Mouse (Mus musculus) MEL (cell line): ENCODE measurements around the gene Sema6d. TPM values are rescaled to one million over a fixed set of nuclear protein-coding genes. Genes with fewer than 3 reads are reported as not detected.

Experiments used
- DNase-seq: peaks from one replicate; pipeline ENCODE4 v3.0.0; 2011; ENCODE audit warnings: low read depth, low spot score
- H3K27ac ChIP-seq: 2 replicates; pipeline ENCODE4 v1.5.1; 2012; ENCODE audit warnings: low read depth, mild to moderate bottlenecking, control low read depth, low read length, moderate library complexity; ENCODE audit not compliant: control insufficient read depth
- H3K27me3 ChIP-seq, 2 experiments: fragments of 150-350 bp in 1 of 2; sonication (generic) in 1 of 2; 2 replicates each; pipeline ENCODE4 v1.6.1; 2012; ENCODE audit warnings: low read length in 2 of 2, mild to moderate bottlenecking in 2 of 2, improper control_type of control experiment in 1 of 2, moderate library complexity in 1 of 2; ENCODE audit not compliant: insufficient read depth in 2 of 2, control insufficient read depth in 1 of 2
- H3K36me3 ChIP-seq, 2 experiments: 2 replicates each; pipeline ENCODE4 v1.6.1; 2012 to 2014; ENCODE audit warnings: low read length in 2 of 2, improper control_type of control experiment in 1 of 2, inconsistent platforms in 1 of 2, mild to moderate bottlenecking in 1 of 2; ENCODE audit not compliant: insufficient read depth in 2 of 2, control insufficient read depth in 1 of 2
- H3K4me1 ChIP-seq, 2 experiments: fragments of 150-350 bp in 1 of 2; sonication (generic) in 1 of 2; 2 replicates each; pipeline ENCODE4 v1.6.1; 2012; ENCODE audit warnings: low read length in 2 of 2, improper control_type of control experiment in 1 of 2, mild to moderate bottlenecking in 1 of 2; ENCODE audit not compliant: insufficient read depth in 2 of 2, control insufficient read depth in 1 of 2
- H3K4me3 ChIP-seq, 2 experiments: fragments of 150-350 bp in 1 of 2; sonication (generic) in 1 of 2; 2 replicates each; pipeline ENCODE4 v1.5.1; 2012; ENCODE audit warnings: low read depth in 2 of 2, low read length in 2 of 2, mild to moderate bottlenecking in 2 of 2, moderate library complexity in 2 of 2, control low read depth in 1 of 2, improper control_type of control experiment in 1 of 2; ENCODE audit not compliant: control insufficient read depth in 1 of 2, insufficient read depth in 1 of 2
- H3K79me2 ChIP-seq: 2 replicates; pipeline ENCODE4 v1.6.1; 2012; ENCODE audit warnings: mild to moderate bottlenecking, low read length, moderate library complexity; ENCODE audit not compliant: control insufficient read depth, poor library complexity, insufficient read depth
- H3K9ac ChIP-seq: 2 replicates; pipeline ENCODE4 v1.6.1; 2012; ENCODE audit warnings: low read depth, mild to moderate bottlenecking, control low read depth, low read length, moderate library complexity; ENCODE audit not compliant: control insufficient read depth, poor library complexity, severe bottlenecking
- H3K9me3 ChIP-seq: fragments of 150-350 bp; sonication (generic); replicated peaks from 2 replicates; pipeline ENCODE4 v1.6.1; 2012; ENCODE audit warnings: mild to moderate bottlenecking, low read length, improper control_type of control experiment, moderate library complexity; ENCODE audit not compliant: insufficient read depth
- CHD1 ChIP-seq: IDR thresholded peaks from 2 replicates; pipeline ENCODE4 v1.6.1; 2012; ENCODE audit warnings: low read depth, mild to moderate bottlenecking, inconsistent platforms, low read length, improper control_type of control experiment
- CHD2 ChIP-seq: IDR thresholded peaks from 2 replicates; pipeline ENCODE4 v1.6.1; 2011; ENCODE audit warnings: low read length, improper control_type of control experiment
- ETS1 ChIP-seq: IDR thresholded peaks from 2 replicates; pipeline ENCODE4 v1.6.1; 2012; ENCODE audit warnings: low read depth, mild to moderate bottlenecking, inconsistent platforms, low read length, improper control_type of control experiment, moderate library complexity
- GATA1 ChIP-seq: IDR thresholded peaks from 2 replicates; pipeline ENCODE4 v1.6.1; 2011; ENCODE audit warnings: low read depth, low read length, improper control_type of control experiment
- MAFK ChIP-seq: IDR thresholded peaks from 2 replicates; pipeline ENCODE4 v1.6.1; 2011; ENCODE audit warnings: low read depth, mild to moderate bottlenecking, low read length, improper control_type of control experiment, borderline replicate concordance
- NELFE ChIP-seq: IDR thresholded peaks from 2 replicates; pipeline ENCODE4 v1.6.1; 2011; ENCODE audit warnings: low read depth, low read length, improper control_type of control experiment
- NRF1 ChIP-seq: IDR thresholded peaks from 2 replicates; pipeline ENCODE4 v1.6.1; 2014; ENCODE audit warnings: low read depth, mild to moderate bottlenecking, inconsistent platforms, low read length, improper control_type of control experiment, moderate library complexity; ENCODE audit not compliant: poor library complexity, insufficient read depth, severe bottlenecking
- POLR2AphosphoS5 ChIP-seq: IDR thresholded peaks from 2 replicates; pipeline ENCODE4 v1.6.1; 2012; ENCODE audit warnings: low read depth, borderline replicate concordance, mild to moderate bottlenecking, inconsistent platforms, low read length, moderate library complexity, mixed read lengths
- RCOR1 ChIP-seq: IDR thresholded peaks from 2 replicates; pipeline ENCODE4 v1.6.1; 2012; ENCODE audit warnings: low read depth, mild to moderate bottlenecking, inconsistent platforms, low read length, improper control_type of control experiment
- SIN3A ChIP-seq: IDR thresholded peaks from 2 replicates; pipeline ENCODE4 v1.6.1; 2012; ENCODE audit warnings: low read length, improper control_type of control experiment, inconsistent platforms
- SMC3 ChIP-seq: IDR thresholded peaks from 2 replicates; pipeline ENCODE4 v1.6.1; 2011; ENCODE audit warnings: low read depth, low read length, improper control_type of control experiment
- TAL1 ChIP-seq: IDR thresholded peaks from 2 replicates; pipeline ENCODE4 v1.6.1; 2012; ENCODE audit warnings: mild to moderate bottlenecking, inconsistent platforms, low read length, moderate library complexity, mixed read lengths
- TBP ChIP-seq: IDR thresholded peaks from 2 replicates; pipeline ENCODE4 v1.8.0; 2011; ENCODE audit warnings: low read depth, low read length, improper control_type of control experiment
- USF1 ChIP-seq: IDR thresholded peaks from 2 replicates; pipeline ENCODE4 v1.6.1; 2014; ENCODE audit warnings: low read depth, mild to moderate bottlenecking, inconsistent platforms, low read length, improper control_type of control experiment, moderate library complexity
- ZC3H11A ChIP-seq: IDR thresholded peaks from 2 replicates; pipeline ENCODE4 v1.6.1; 2012; ENCODE audit warnings: low read depth, mild to moderate bottlenecking, inconsistent platforms, low read length, improper control_type of control experiment
- ZKSCAN1 ChIP-seq: IDR thresholded peaks from 2 replicates; pipeline ENCODE4 v1.6.1; 2012; ENCODE audit warnings: low read depth, mild to moderate bottlenecking, inconsistent platforms, low read length, improper control_type of control experiment, moderate library complexity
- ZMIZ1 ChIP-seq: IDR thresholded peaks from 2 replicates; pipeline ENCODE4 v1.6.1; 2012; ENCODE audit warnings: low read depth, mild to moderate bottlenecking, inconsistent platforms, low read length, improper control_type of control experiment, moderate library complexity
- polyA plus RNA-seq, 2 experiments: library from polyadenylated mRNA; stranded (reverse) in 1 of 2; unstranded in 1 of 2; fragments of >175 nt in 1 of 2; fragments of >200 nt in 1 of 2; gene quantifications; 2 replicates each; pipeline versions ENCODE4 v1.2.1 to v1.2.4; 2012; ENCODE audit warnings: low replicate concordance in 2 of 2, low read depth in 1 of 2; ENCODE audit not compliant: insufficient read length in 2 of 2, insufficient read depth in 1 of 2, missing spikeins in 1 of 2
- total RNA-seq: library from RNA; depleted of rRNA; stranded (reverse); fragments of 300-350 nt; gene quantifications from 2 replicates; pipeline ENCODE4 v1.2.3, GENCODE M21; 2012; rRNA removed

Sema6d gene
- total RNA-seq (not detected in 2 replicates), polyA plus RNA-seq (not detected)

- Histone ChIP-seq H3K79me2 (no peaks in the 10 kb centered on the region), H3K4me3 (no peak within 1 kb of the TSS), H3K9me3 (no peaks in the 10 kb centered on the region; the same call in 1 of the 2 replicates), H3K4me1 (no peaks in the 10 kb centered on the region), H3K27ac (no peak within 1 kb of the TSS), H3K9ac (no peak within 1 kb of the TSS), H3K27me3 (no peaks in the 10 kb centered on the region), H3K36me3 (no peaks in the 10 kb centered on the region)
- TF ChIP-seq ETS1: no peak
- no peak for TF ChIP-seq USF1
- no peak for TF ChIP-seq NRF1
- no peak for TF ChIP-seq CHD2
- TF ChIP-seq TAL1: no peak
- TF ChIP-seq ZKSCAN1: no peak
- TF ChIP-seq POLR2AphosphoS5: no peak
- no peak for TF ChIP-seq ZC3H11A
- no peak for TF ChIP-seq RCOR1
- no peak for TF ChIP-seq SMC3
- TF ChIP-seq MAFK: no peak
- DNase-seq: no peak
Observed at GRCm38 (mm10) chr2:124089813-124090230, at the start of gene Sema6d. Gene Sema6d, plus strand, starts transcription at chr2:124089969.

DNA sequence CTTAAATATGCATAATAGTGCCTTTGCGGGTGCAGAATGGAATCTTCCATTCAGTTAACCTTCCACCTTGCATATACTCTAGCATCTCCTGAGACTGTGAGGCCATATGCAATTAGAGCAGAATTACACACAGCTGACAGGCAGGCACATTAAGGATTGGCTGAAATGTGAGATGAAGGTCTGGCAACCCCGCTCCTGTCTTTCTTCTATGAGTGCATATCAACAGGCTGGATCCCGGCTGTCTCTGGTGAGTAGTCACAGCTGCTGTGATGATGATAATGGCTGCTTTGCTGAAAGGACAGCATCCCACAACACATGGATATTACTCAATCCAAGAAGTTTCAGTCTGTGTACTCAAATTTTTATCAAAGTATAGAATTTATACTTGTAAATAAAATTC, 29.9 kb upstream of the Sema6d start:
- no peak for DNase-seq
- TF ChIP-seq GATA1 (no peak), NELFE (no peak), ZKSCAN1 (no peak), TAL1 (no peak), ZMIZ1 (no peak), TBP (no peak), RCOR1 (no peak), CHD1 (no peak), SIN3A (no peak)

More for the DNA sequence above, 29.9 kb upstream of the Sema6d start:
- H3K9ac ChIP-seq: no peak overlapping the region
- no peaks in the 10 kb centered on the region for H3K36me3 ChIP-seq
- H3K4me1 ChIP-seq: no peaks in the 10 kb centered on the region
- H3K9me3 ChIP-seq: no peaks in the 10 kb centered on the region
- no peaks in the 10 kb centered on the region for H3K79me2 ChIP-seq
- H3K27ac ChIP-seq: no peak overlapping the region
- H3K27me3 ChIP-seq: no peaks in the 10 kb centered on the region
- H3K4me3 ChIP-seq: no peak overlapping the region
